Mouse (Mus musculus): ENCODE data around the gene Zfp451. TPM values are rescaled to one million over a fixed set of nuclear protein-coding genes. Genes with fewer than 3 reads are reported as not detected.

The Zfp451 gene
- 50.0 TPM for total RNA-seq (2023)

DNA sequence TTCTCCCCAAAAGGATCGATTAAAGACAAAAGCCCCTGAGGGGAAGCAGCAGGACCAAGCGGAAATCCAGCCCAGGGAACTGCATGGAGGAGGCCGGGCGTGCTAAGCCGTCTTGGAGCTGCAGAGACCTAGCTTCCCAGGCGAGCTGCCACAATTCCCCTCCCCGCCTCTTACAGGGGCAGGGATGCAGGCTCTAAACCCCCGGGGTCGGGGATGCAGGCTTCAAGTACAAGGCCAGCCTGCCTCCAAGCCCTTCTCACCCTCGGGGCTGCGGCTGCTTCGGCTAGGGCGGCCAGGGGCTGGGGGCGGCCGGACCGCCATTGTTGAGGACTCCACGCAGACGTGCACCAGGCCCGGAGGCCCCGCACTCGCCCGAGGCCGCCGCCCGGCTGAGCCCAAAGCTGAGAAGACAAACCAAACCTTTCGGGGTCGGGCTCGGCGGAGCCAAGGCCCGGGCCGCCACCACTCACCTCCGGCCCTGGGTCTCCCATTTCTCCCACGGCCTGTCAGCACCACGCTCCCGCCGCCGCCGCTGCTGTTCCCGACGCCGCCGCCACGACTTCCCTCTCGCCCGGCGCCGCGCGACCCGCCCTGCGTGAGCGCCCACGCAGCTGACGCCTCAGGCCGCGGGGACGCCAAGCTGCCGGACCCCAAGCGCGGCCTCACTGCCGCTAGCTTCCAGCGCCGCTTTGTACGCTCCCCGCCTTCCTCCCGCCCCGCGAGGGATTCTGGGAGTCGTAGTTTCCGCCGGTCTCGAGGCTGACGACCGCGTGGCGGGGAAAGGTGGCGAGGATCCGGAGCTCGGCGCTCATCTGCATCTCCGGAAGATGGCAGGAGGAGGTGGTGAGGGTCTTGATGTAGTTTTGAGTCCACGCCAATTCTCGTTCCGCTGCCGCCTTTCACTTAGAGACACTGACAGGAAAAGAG, at the start of gene Zfp451:
TSS of gene Zfp451 (minus strand) at position 728 of the 927 bp plus-strand sequence.

DNA sequence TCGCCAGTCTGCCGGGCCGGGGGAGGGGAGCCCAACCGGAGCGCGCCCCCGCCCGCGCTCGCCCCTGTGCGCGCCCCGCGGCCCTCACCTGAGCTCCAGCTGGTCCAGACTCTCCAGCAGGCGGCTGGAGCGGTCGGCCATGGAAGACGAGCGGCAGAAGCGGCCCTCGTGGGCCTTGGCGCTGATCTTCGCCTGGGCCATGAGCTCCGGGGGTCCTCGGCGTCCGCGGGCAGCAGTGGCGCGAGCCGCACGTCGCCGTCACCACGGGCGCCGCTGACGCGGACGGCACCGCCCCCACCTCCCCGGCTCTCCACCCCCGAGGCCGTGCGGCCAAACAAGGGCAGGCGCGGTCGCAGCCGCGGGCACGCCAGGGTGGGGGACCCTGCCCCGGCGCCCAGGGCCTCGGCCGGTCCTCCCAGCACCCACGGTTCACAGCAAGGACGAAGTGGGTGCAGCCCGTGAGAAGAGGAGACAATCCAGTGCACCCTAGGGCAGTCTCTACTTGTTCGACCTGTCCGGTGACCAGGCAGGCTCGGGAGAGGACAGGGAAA, 56.8 kb downstream of the Zfp451 start, which contains the start of gene Bag2:
TSS of gene Bag2 (minus strand) at position 305 of the 551 bp plus-strand sequence.

DNA sequence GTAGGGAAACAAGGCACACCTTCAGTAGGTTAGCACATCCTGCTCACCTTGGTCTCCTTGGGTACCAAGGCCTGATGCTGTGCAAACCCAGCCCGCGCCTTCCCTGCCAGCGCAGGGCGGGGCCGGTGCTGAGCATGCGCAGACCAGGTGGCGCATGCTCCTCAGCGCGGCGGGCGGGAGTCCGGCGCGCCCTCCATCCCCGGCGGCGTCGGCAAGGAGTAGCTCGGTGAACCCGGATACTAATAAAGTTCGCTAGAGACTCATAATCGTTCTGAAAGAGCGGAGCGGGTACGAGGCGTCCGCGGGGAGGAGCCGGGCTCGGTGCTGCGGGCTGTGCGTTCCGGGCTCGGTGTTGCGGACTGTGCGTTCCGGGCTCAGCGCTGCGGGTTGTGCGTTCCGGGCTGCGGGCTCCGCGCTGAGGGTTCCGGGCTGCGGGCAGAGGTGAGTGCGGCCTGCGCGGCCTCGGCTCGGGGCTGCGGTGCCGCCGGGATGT, 94.6 kb downstream of the Zfp451 start, which contains the start of gene Rab23:
TSS of gene Rab23 (plus strand) at position 155 of the 493 bp plus-strand sequence.

Other genes starting within 250 kb of the Zfp451 start
- 15.1 TPM for gene Prim2, start 144.8 kb downstream of the Zfp451 start, total RNA-seq (2023)
- gene Rab23, start 94.7 kb downstream of the Zfp451 start, total RNA-seq (2023) = 10.0 TPM
- 4.6 TPM for gene Bag2, start 56.8 kb downstream of the Zfp451 start, total RNA-seq (2023)
- gene Bend6, start 93.2 kb upstream of the Zfp451 start, total RNA-seq (2023) = 9.6 TPM
- 3.7 TPM for gene Dst, start 93.6 kb upstream of the Zfp451 start, total RNA-seq (2023)